Mouse (Mus musculus): ENCODE data around the gene Ppbp. TPM values are rescaled to one million over a fixed set of nuclear protein-coding genes. Genes with fewer than 3 reads are reported as not detected.

The Ppbp gene
- 9.8 and 13.4 TPM in 2 replicates for polyA plus RNA-seq (2016; fragmentation: Nextera tagmentation; extraction: Ambion mirVana)

GRCm38 (mm10) chr5:90768218-90768617, at the start of gene Ppbp:
Ppbp (plus strand) TSS chr5:90768518.
- Histone ChIP-seq H3K4me3 (no peak within 1 kb of the TSS), H3K27ac (no peak within 1 kb of the TSS), H3K36me3 (no peaks in the 10 kb centered on the region), H3K27me3 (ENCODE audit: insufficient read depth, poor library complexity, severe bottlenecking) (no peaks in the 10 kb centered on the region; the same call in 1 of the 2 replicates), H3K4me1 (no peaks in the 10 kb centered on the region), H3K9me3 (no peaks in the 10 kb centered on the region)
- no peak for DNase-seq (ENCODE audit: low spot score)
- WGBS: 60% methylated on average over 3 of the region's 3 CpGs

- Histone ChIP-seq H3K36me3 (no peaks in the 10 kb centered on the region), H3K27ac (no peak overlapping the region), H3K4me3 (no peak overlapping the region), H3K4me1 (no peaks in the 10 kb centered on the region), H3K9me3 (no peaks in the 10 kb centered on the region), H3K27me3 (ENCODE audit: insufficient read depth, poor library complexity, severe bottlenecking) (no peaks in the 10 kb centered on the region)
- no peak for DNase-seq (ENCODE audit: low spot score)
- 75% methylated on average over 3 of the region's 3 CpGs for WGBS
Observed at GRCm38 (mm10) chr5:90722656-90723055, 45.7 kb upstream of the Ppbp start.

- Histone ChIP-seq H3K4me3 (no peak overlapping the region), H3K27ac (no peak overlapping the region), H3K4me1 (no peaks in the 10 kb centered on the region), H3K27me3 (ENCODE audit: insufficient read depth, poor library complexity, severe bottlenecking) (no peaks in the 10 kb centered on the region), H3K36me3 (no peaks in the 10 kb centered on the region), H3K9me3 (no peaks in the 10 kb centered on the region)
- 70% methylated on average over 3 of the region's 3 CpGs for WGBS
- no peak for DNase-seq (ENCODE audit: low spot score)
Observed at GRCm38 (mm10) chr5:90728254-90728653, 40.1 kb upstream of the Ppbp start.

GRCm38 (mm10) chr5:90731480-90731879, 36.8 kb upstream of the Ppbp start:
- Histone ChIP-seq H3K36me3 (no peaks in the 10 kb centered on the region), H3K9me3 (no peaks in the 10 kb centered on the region), H3K27ac (no peak overlapping the region), H3K4me3 (no peak overlapping the region), H3K27me3 (ENCODE audit: insufficient read depth, poor library complexity, severe bottlenecking) (no peaks in the 10 kb centered on the region), H3K4me1 (no peaks in the 10 kb centered on the region)
- no peak for DNase-seq (ENCODE audit: low spot score)
- 77% methylated on average over 4 of the region's 4 CpGs for WGBS

- Histone ChIP-seq H3K27ac (no peak overlapping the region), H3K27me3 (ENCODE audit: insufficient read depth, poor library complexity, severe bottlenecking) (no peaks in the 10 kb centered on the region), H3K4me1 (no peaks in the 10 kb centered on the region), H3K36me3 (no peaks in the 10 kb centered on the region), H3K9me3 (no peaks in the 10 kb centered on the region), H3K4me3 (no peak overlapping the region)
- WGBS: 66% methylated on average over 4 of the region's 4 CpGs
- DNase-seq (ENCODE audit: low spot score): no peak
Observed at GRCm38 (mm10) chr5:90742029-90742428, 26.3 kb upstream of the Ppbp start.

- peaks cover 2% of the 10 kb centered on the region for H3K4me1 ChIP-seq
- H3K36me3 ChIP-seq: no peaks in the 10 kb centered on the region
- WGBS: 90% methylated on average over 1 of the region's 1 CpGs
- no peaks in the 10 kb centered on the region for H3K9me3 ChIP-seq
- no peak for DNase-seq (ENCODE audit: low spot score)
- H3K4me3 ChIP-seq: no peak overlapping the region
- no peak overlapping the region for H3K27ac ChIP-seq
- peaks cover 9% of the 10 kb centered on the region for H3K27me3 ChIP-seq (ENCODE audit: insufficient read depth, poor library complexity, severe bottlenecking)
Observed at GRCm38 (mm10) chr5:90753934-90754333, 14.4 kb upstream of the Ppbp start.

GRCm38 (mm10) chr5:90758020-90758605, 10.2 kb upstream of the Ppbp start:
- H3K27me3 ChIP-seq (ENCODE audit: insufficient read depth, poor library complexity, severe bottlenecking): peaks cover 33% of the 10 kb centered on the region
- no peaks in the 10 kb centered on the region for H3K36me3 ChIP-seq
- no peak for DNase-seq (ENCODE audit: low spot score)
- H3K9me3 ChIP-seq: no peaks in the 10 kb centered on the region
- H3K27ac ChIP-seq: no peak overlapping the region
- no peak overlapping the region for H3K4me3 ChIP-seq
- peaks cover 10% of the 10 kb centered on the region for H3K4me1 ChIP-seq
- 20% methylated on average over 5 of the region's 5 CpGs for WGBS

- Histone ChIP-seq H3K27ac (no peak within 1 kb of the TSS), H3K9me3 (no peaks in the 10 kb centered on the region), H3K4me1 (peaks cover 10% of the 10 kb centered on the region), H3K4me3 (peak within 1 kb of the TSS; percentile 46), H3K36me3 (no peaks in the 10 kb centered on the region), H3K27me3 (ENCODE audit: insufficient read depth, poor library complexity, severe bottlenecking) (peaks cover 33% of the 10 kb centered on the region)
- DNase-seq (ENCODE audit: low spot score): no peak
- 7% methylated on average over 32 of the region's 32 CpGs for WGBS
Observed at GRCm38 (mm10) chr5:90759077-90760065, 8.9 kb upstream of the Ppbp start, which contains the start of gene Cxcl5. Cxcl5 (plus strand) TSS chr5:90759360.

- H3K4me1 ChIP-seq: peaks cover 10% of the 10 kb centered on the region
- no peak for DNase-seq (ENCODE audit: low spot score)
- H3K27ac ChIP-seq: no peak overlapping the region
- H3K36me3 ChIP-seq: no peaks in the 10 kb centered on the region
- peaks cover 33% of the 10 kb centered on the region for H3K27me3 ChIP-seq (ENCODE audit: insufficient read depth, poor library complexity, severe bottlenecking)
- H3K4me3 ChIP-seq: no peak overlapping the region
- H3K9me3 ChIP-seq: no peaks in the 10 kb centered on the region
- 52% methylated on average over 4 of the region's 4 CpGs for WGBS
Observed at GRCm38 (mm10) chr5:90760303-90760702, 8.0 kb upstream of the Ppbp start.

GRCm38 (mm10) chr5:90760844-90761243, 7.5 kb upstream of the Ppbp start:
- DNase-seq (ENCODE audit: low spot score): no peak
- H3K9me3 ChIP-seq: no peaks in the 10 kb centered on the region

GRCm38 (mm10) chr5:90761834-90762233, 6.5 kb upstream of the Ppbp start:
- H3K27ac ChIP-seq: no peak overlapping the region
- peaks cover 33% of the 10 kb centered on the region for H3K27me3 ChIP-seq (ENCODE audit: insufficient read depth, poor library complexity, severe bottlenecking)
- H3K36me3 ChIP-seq: no peaks in the 10 kb centered on the region
- DNase-seq (ENCODE audit: low spot score): no peak
- no peak overlapping the region for H3K4me3 ChIP-seq
- H3K4me1 ChIP-seq: peaks cover 10% of the 10 kb centered on the region
- no peaks in the 10 kb centered on the region for H3K9me3 ChIP-seq
- 81% methylated on average over 3 of the region's 3 CpGs for WGBS

More at GRCm38 (mm10) chr5:90760844-90761243, 7.5 kb upstream of the Ppbp start:
- Histone ChIP-seq H3K4me1 (peaks cover 10% of the 10 kb centered on the region), H3K27me3 (ENCODE audit: insufficient read depth, poor library complexity, severe bottlenecking) (peaks cover 33% of the 10 kb centered on the region), H3K36me3 (no peaks in the 10 kb centered on the region), H3K27ac (no peak overlapping the region), H3K4me3 (no peak overlapping the region)
- 85% methylated on average over 2 of the region's 2 CpGs for WGBS

- no peaks in the 10 kb centered on the region for H3K36me3 ChIP-seq
- 80% methylated on average over 12 of the region's 12 CpGs for WGBS
- H3K9me3 ChIP-seq: no peaks in the 10 kb centered on the region
- peaks cover 23% of the 10 kb centered on the region for H3K27me3 ChIP-seq (ENCODE audit: insufficient read depth, poor library complexity, severe bottlenecking)
- no peak overlapping the region for H3K4me3 ChIP-seq
- DNase-seq (ENCODE audit: low spot score): no peak
- H3K4me1 ChIP-seq: peaks cover 6% of the 10 kb centered on the region
- H3K27ac ChIP-seq: no peak overlapping the region
Observed at GRCm38 (mm10) chr5:90763912-90764665, 4.2 kb upstream of the Ppbp start.

All from heart, embryonic 10.5 days (tissue).